Comparison of ENCODE assay signal across 10 mouse cellular contexts in genomic region chr14:124669739-124670138, GRCm38 (mm10). TPM values are rescaled to one million over a fixed set of nuclear protein-coding genes. Genes with fewer than 3 reads are reported as not detected.
DNase-seq lines count a peak whose midpoint lies in the region; ATAC-seq lines count a peak whose summit lies in the region.
"Had no signal": no experiment of that assay in that cellular context is flagged by ENCODE, and none has a peak within 500 bp of the region (broad histone marks: within the 10 kb centered on the region; RNA-seq: fewer than 3 reads in every experiment).

No protein-coding gene starts in this region.

- no peaks in the 10 kb centered on the region for H3K9me3 ChIP-seq in heart, embryonic 10.5 days
- H3K9me3 ChIP-seq in forebrain, embryonic 15.5 days: no peaks in the 10 kb centered on the region

- peaks cover 5% of the 10 kb centered on the region for H3K4me1 ChIP-seq in heart, embryonic 10.5 days
- peaks cover 13% of the 10 kb centered on the region for H3K4me1 ChIP-seq in forebrain, embryonic 15.5 days

- no peak overlapping the region for H3K4me3 ChIP-seq in heart, embryonic 10.5 days
- H3K4me3 ChIP-seq in forebrain, embryonic 15.5 days: no peak overlapping the region

- peak; percentile 92 for ATAC-seq in forebrain, embryonic 15.5 days (replicated peaks)

- 27% methylated on average over 7 of the region's 7 CpGs for WGBS in heart, embryonic 10.5 days
- 4% methylated on average over 7 of the region's 7 CpGs for WGBS in forebrain, embryonic 15.5 days

- peaks cover 4% of the 10 kb centered on the region; the same call in 1 of the 2 replicates for H3K27me3 ChIP-seq in heart, embryonic 10.5 days (ENCODE audit: insufficient read depth, poor library complexity, severe bottlenecking)
- no peaks in the 10 kb centered on the region for H3K27me3 ChIP-seq in forebrain, embryonic 15.5 days
- H3K27me3 ChIP-seq: CH12.LX had no signal

- H3K4me2 ChIP-seq in forebrain, embryonic 15.5 days (replicated peaks): no peak overlapping the region

- no peak overlapping the region for H3K9ac ChIP-seq in forebrain, embryonic 15.5 days (replicated peaks)
- H3K9ac ChIP-seq: liver, embryonic 14.5 days had no signal

- intact Hi-C loops in left cerebral cortex, postnatal 25 days (cut with DNase I): loop anchor here (10.0 kb wide), 2 partner anchors 265 to 375 kb away; no protein-coding TSS in a partner anchor

- H3K36me3 ChIP-seq in heart, embryonic 10.5 days: no peaks in the 10 kb centered on the region
- H3K36me3 ChIP-seq in forebrain, embryonic 15.5 days: no peaks in the 10 kb centered on the region

- peak; percentile 75 for DNase-seq in heart, embryonic 10.5 days (ENCODE audit: low spot score)
- no peak for DNase-seq in heart, adult 18-20 months
- peak; percentile 6 for DNase-seq in adrenal gland, postnatal 25 days
- DNase-seq in left cerebral cortex, postnatal 25 days (ENCODE audit: low spot score in 2 of 2): peak; percentile 20 to 26
- peak; percentile 64 for DNase-seq in right cerebral cortex, postnatal 14 days
- no peak for DNase-seq in urinary bladder, adult 18-20 months (ENCODE audit: low spot score in 2 of 2)
- no peak for DNase-seq in urinary bladder, adult 2 months (ENCODE audit: low spot score)

- no peak overlapping the region for H3K27ac ChIP-seq in heart, embryonic 10.5 days
- H3K27ac ChIP-seq in forebrain, embryonic 15.5 days (replicated peaks): no peak overlapping the region; the same call in 1 of the 2 replicates
- H3K27ac ChIP-seq: liver, embryonic 14.5 days had no signal

RNA-seq across cellular contexts. Expression of gene Fgf14, which starts 7.2 kb away (rescaled TPM):
- 0.44 and 1.4 TPM in 2 replicates for polyA plus RNA-seq in heart, embryonic 10.5 days (2016; fragmentation: Nextera tagmentation; extraction: Ambion mirVana)
- 1 to 10 TPM; 1.7 to 2.0 TPM for total RNA-seq in heart, adult 18-20 months (2021)
- 0.67 and 1.1 TPM in 2 replicates for total RNA-seq in adrenal gland, postnatal 25 days (2021)
- polyA plus RNA-seq in forebrain, embryonic 15.5 days (2015; fragmentation: Nextera tagmentation; extraction: Ambion mirVana): 26.0 and 29.4 TPM in 2 replicates
- total RNA-seq in left cerebral cortex, postnatal 25 days (2021): 10 to 100 TPM; 49.7 to 56.5 TPM
- polyA plus RNA-seq in urinary bladder, adult 2 months (2012; rRNA removed): 0.03 and 0.06 TPM in 2 replicates
- total RNA-seq: CH12.LX had no signal
- polyA plus RNA-seq: liver, embryonic 14.5 days had no signal

Comparison
In these comparisons a context has a peak if more than half of its experiments do, and no peak if none do; other contexts are left out.
1. DNase-seq: peak in heart, embryonic 10.5 days (single experiment), adrenal gland, postnatal 25 days (single experiment), left cerebral cortex, postnatal 25 days (2 of 2) and right cerebral cortex, postnatal 14 days (single experiment); none in heart, adult 18-20 months (0 of 2), urinary bladder, adult 18-20 months (0 of 2) and urinary bladder, adult 2 months (single experiment).
2. RNA of gene Fgf14, which starts 7.2 kb away (total RNA-seq): 49.7 to 56.5 TPM in left cerebral cortex, postnatal 25 days; 1.7 to 2.0 TPM in heart, adult 18-20 months and 0.67 to 1.1 TPM in adrenal gland, postnatal 25 days; every median in the first group is over 10 times any median in the second.